Mouse (Mus musculus) intestine, embryonic 14.5 days (tissue): ENCODE measurements around the gene Sun2. TPM values are rescaled to one million over a fixed set of nuclear protein-coding genes. Genes with fewer than 3 reads are reported as not detected.

Source experiments
- ATAC-seq: fragments of 200-750 bp; cut with Nextera tagmentation; replicated peaks from 2 replicates; pipeline ENCODE4 v1.8.0; 2017; ENCODE audit warnings: low read depth, moderate number of reproducible peaks, moderate TSS enrichment, moderate library complexity; ENCODE audit not compliant: low FRiP score, low TSS enrichment
- DNase-seq: peaks from one replicate; pipeline ENCODE4 v3.0.0-alpha.2; 2018; ENCODE audit warnings: low spot score
- H3K27ac ChIP-seq: fragments of 300-500 bp; sonication (generic); 2 replicates; pipeline ENCODE4 v1.5.1; 2014; ENCODE audit warnings: low read depth, mild to moderate bottlenecking, control low read depth
- H3K27me3 ChIP-seq: fragments of 300-500 bp; sonication (generic); replicated peaks from 2 replicates; pipeline ENCODE4 v1.6.1; 2014; ENCODE audit warnings: low read length, control low read depth; ENCODE audit not compliant: control insufficient read depth, insufficient read depth
- H3K36me3 ChIP-seq: fragments of 300-500 bp; sonication (generic); 2 replicates; pipeline ENCODE4 v1.6.1; 2014; ENCODE audit warnings: low read length, control low read depth; ENCODE audit not compliant: control insufficient read depth, insufficient read depth
- H3K4me1 ChIP-seq: fragments of 300-500 bp; sonication (generic); replicated peaks from 2 replicates; pipeline ENCODE4 v1.6.1; 2014; ENCODE audit warnings: low read length, control low read depth, mixed read lengths; ENCODE audit not compliant: control insufficient read depth, insufficient read depth
- H3K4me2 ChIP-seq: fragments of 300-500 bp; sonication (generic); 2 replicates; pipeline ENCODE4 v1.6.1; 2014; ENCODE audit warnings: low read length
- H3K4me3 ChIP-seq: fragments of 300-500 bp; sonication (generic); 2 replicates; pipeline ENCODE4 v1.5.1; 2014; ENCODE audit warnings: low read depth, low read length, control low read depth, mixed read lengths
- H3K9ac ChIP-seq: fragments of 300-500 bp; sonication (generic); 2 replicates; pipeline ENCODE4 v1.6.1; 2014; ENCODE audit warnings: mild to moderate bottlenecking, low read length
- H3K9me3 ChIP-seq: fragments of 300-500 bp; sonication (generic); 2 replicates; pipeline ENCODE4 v1.6.1; 2016; ENCODE audit warnings: low read length, control low read depth; ENCODE audit not compliant: control insufficient read depth
- WGBS: fragments of 180-500 bp; shearing (Covaris S2); extraction: QIAGEN DNeasy Blood & Tissue Kit; methylation state at CpG from one replicate; pipeline ENCODE4 v1.1.7; 2014; 5-methylcytosine and 5-hydroxymethylcytosine counted together
- polyA plus RNA-seq: library from polyadenylated mRNA; unstranded; fragments of >200 nt; fragmentation: Nextera tagmentation; extraction: Ambion mirVana; gene quantifications from 2 replicates; pipeline ENCODE4 v1.2.1, GENCODE M21; 2014

The Sun2 gene
- polyA plus RNA-seq, 1 experiment from 2014 or later = 5.4 TPM

- Histone ChIP-seq H3K9me3 (no peaks in the 10 kb centered on the region), H3K27me3 (no peaks in the 10 kb centered on the region), H3K36me3 (peaks cover 32% of the 10 kb centered on the region), H3K4me1 (no peaks in the 10 kb centered on the region), H3K4me2 (no peak overlapping the region), H3K4me3 (no peak overlapping the region), H3K9ac (no peak overlapping the region), H3K27ac (no peak overlapping the region)
- 79% methylated on average over 7 of the region's 7 CpGs for WGBS
- DNase-seq (no peak), ATAC-seq (no peak)
These were observed 21.4 kb upstream of the Sun2 start for GRCm38 (mm10) chr15:79763601-79764246.

GRCm38 (mm10) chr15:79763001-79763400 lies 20.7 kb upstream of the Sun2 start:
- H3K27me3 ChIP-seq = no peaks in the 10 kb centered on the region
- DNase-seq (no peak), ATAC-seq (no peak)
- H3K9me3 ChIP-seq = no peaks in the 10 kb centered on the region
- 93% methylated on average over 9 of the region's 9 CpGs for WGBS
- H3K27ac ChIP-seq = no peak overlapping the region
- no peak overlapping the region for H3K9ac ChIP-seq
- H3K4me3 ChIP-seq = no peak overlapping the region
- H3K4me1 ChIP-seq = no peaks in the 10 kb centered on the region
- H3K4me2 ChIP-seq = no peak overlapping the region
- H3K36me3 ChIP-seq = peaks cover 32% of the 10 kb centered on the region

- no peaks in the 10 kb centered on the region for H3K4me1 ChIP-seq
- no peak overlapping the region for H3K4me3 ChIP-seq
- no peaks in the 10 kb centered on the region for H3K27me3 ChIP-seq
- no peak overlapping the region for H3K4me2 ChIP-seq
- no peak overlapping the region for H3K27ac ChIP-seq
- WGBS = 87% methylated on average over 6 of the region's 6 CpGs
- ATAC-seq (no peak), DNase-seq (no peak)
- H3K9me3 ChIP-seq = no peaks in the 10 kb centered on the region
- H3K9ac ChIP-seq = no peak overlapping the region
- H3K36me3 ChIP-seq = peaks cover 32% of the 10 kb centered on the region
These were observed 18.6 kb upstream of the Sun2 start for GRCm38 (mm10) chr15:79760956-79761355.

GRCm38 (mm10) chr15:79757118-79757517 lies 14.8 kb upstream of the Sun2 start:
- no peaks in the 10 kb centered on the region for H3K9me3 ChIP-seq
- no peak overlapping the region for H3K27ac ChIP-seq
- no peak overlapping the region for H3K4me3 ChIP-seq
- H3K4me2 ChIP-seq = no peak overlapping the region
- H3K36me3 ChIP-seq = peaks cover 7% of the 10 kb centered on the region; the same call in 1 of the 2 replicates
- no peaks in the 10 kb centered on the region for H3K4me1 ChIP-seq
- no peaks in the 10 kb centered on the region for H3K27me3 ChIP-seq
- ATAC-seq = no peak
- no peak overlapping the region for H3K9ac ChIP-seq
- DNase-seq = no peak
- 91% methylated on average over 3 of the region's 3 CpGs for WGBS

GRCm38 (mm10) chr15:79755977-79756625 lies 13.8 kb upstream of the Sun2 start:
- Histone ChIP-seq H3K9me3 (no peaks in the 10 kb centered on the region), H3K27me3 (no peaks in the 10 kb centered on the region), H3K27ac (no peak overlapping the region), H3K36me3 (no peaks in the 10 kb centered on the region), H3K4me1 (no peaks in the 10 kb centered on the region), H3K4me3 (no peak overlapping the region), H3K9ac (no peak overlapping the region), H3K4me2 (no peak overlapping the region)
- WGBS = 75% methylated on average over 8 of the region's 8 CpGs
- DNase-seq = no peak
- ATAC-seq = no peak

- ATAC-seq = no peak
- no peaks in the 10 kb centered on the region for H3K4me1 ChIP-seq
- H3K9ac ChIP-seq = no peak overlapping the region
- no peak overlapping the region for H3K27ac ChIP-seq
- 84% methylated on average over 4 of the region's 4 CpGs for WGBS
- DNase-seq = no peak
- no peak overlapping the region for H3K4me3 ChIP-seq
- no peaks in the 10 kb centered on the region for H3K27me3 ChIP-seq
- no peaks in the 10 kb centered on the region for H3K9me3 ChIP-seq
- H3K4me2 ChIP-seq = no peak overlapping the region
- H3K36me3 ChIP-seq = no peaks in the 10 kb centered on the region
These were observed 12.8 kb upstream of the Sun2 start for GRCm38 (mm10) chr15:79755176-79755575.

GRCm38 (mm10) chr15:79753873-79754272 lies 11.5 kb upstream of the Sun2 start:
- Histone ChIP-seq H3K27ac (no peak overlapping the region), H3K4me1 (no peaks in the 10 kb centered on the region), H3K4me3 (no peak overlapping the region), H3K4me2 (no peak overlapping the region), H3K36me3 (no peaks in the 10 kb centered on the region), H3K9me3 (no peaks in the 10 kb centered on the region), H3K27me3 (no peaks in the 10 kb centered on the region), H3K9ac (no peak overlapping the region)
- WGBS = 55% methylated on average over 4 of the region's 4 CpGs
- DNase-seq (no peak), ATAC-seq (no peak)

GRCm38 (mm10) chr15:79753420-79753752 lies 11.1 kb upstream of the Sun2 start:
- Histone ChIP-seq H3K9ac (no peak overlapping the region), H3K9me3 (no peaks in the 10 kb centered on the region), H3K27ac (no peak overlapping the region), H3K27me3 (no peaks in the 10 kb centered on the region), H3K4me3 (no peak overlapping the region), H3K4me1 (no peaks in the 10 kb centered on the region), H3K36me3 (no peaks in the 10 kb centered on the region), H3K4me2 (no peak overlapping the region)
- ATAC-seq (no peak), DNase-seq (no peak)
- WGBS = 95% methylated on average over 3 of the region's 3 CpGs
